Mouse (Mus musculus) hindbrain, embryonic 15.5 days (tissue): Measurements from ENCODE around the gene Kctd2. TPM values are rescaled to one million over a fixed set of nuclear protein-coding genes. Genes with fewer than 3 reads are reported as not detected.
A peak's percentile ranks its signal among the peaks of the same experiment; 100 is the strongest.

Experiments
- ATAC-seq: fragments of 200-750 bp; cut with Nextera tagmentation; 2 replicates; pipeline ENCODE4 v1.8.0; 2017; ENCODE audit warnings: low read depth, moderate number of reproducible peaks, moderate TSS enrichment; ENCODE audit not compliant: low FRiP score
- H3K27ac ChIP-seq: fragments of 300-500 bp; sonication (generic); replicated peaks from 2 replicates; pipeline ENCODE4 v1.5.1; 2015; ENCODE audit warnings: mild to moderate bottlenecking, inconsistent platforms
- H3K27me3 ChIP-seq: fragments of 300-500 bp; sonication (generic); 2 replicates; pipeline ENCODE4 v1.6.1; 2015; ENCODE audit warnings: control low read depth, inconsistent platforms
- H3K36me3 ChIP-seq: fragments of 300-500 bp; sonication (generic); 2 replicates; pipeline ENCODE4 v1.6.1; 2015; ENCODE audit warnings: control low read depth, inconsistent platforms
- H3K4me1 ChIP-seq: fragments of 300-500 bp; sonication (generic); replicated peaks from 2 replicates; pipeline ENCODE4 v1.6.1; 2015; ENCODE audit warnings: control low read depth, inconsistent platforms
- H3K4me2 ChIP-seq: fragments of 300-500 bp; sonication (generic); 2 replicates; pipeline ENCODE4 v1.6.1; 2015; ENCODE audit warnings: moderate library complexity, mild to moderate bottlenecking, inconsistent platforms
- H3K4me3 ChIP-seq: fragments of 300-500 bp; sonication (generic); 2 replicates; pipeline ENCODE4 v1.5.1; 2015; ENCODE audit warnings: mild to moderate bottlenecking, inconsistent platforms
- H3K9ac ChIP-seq: fragments of 300-500 bp; sonication (generic); 2 replicates; pipeline ENCODE4 v1.6.1; 2015; ENCODE audit warnings: inconsistent platforms
- H3K9me3 ChIP-seq: fragments of 300-500 bp; sonication (generic); 2 replicates; pipeline ENCODE4 v1.6.1; 2016; ENCODE audit warnings: control low read depth, inconsistent platforms
- WGBS: fragments of 180-500 bp; shearing (Covaris S2); methylation state at CpG from one replicate; pipeline ENCODE4 v1.1.7; 2015; 5-methylcytosine and 5-hydroxymethylcytosine counted together
- polyA plus RNA-seq: library from polyadenylated mRNA; unstranded; fragments of >200 nt; fragmentation: Nextera tagmentation; extraction: Ambion mirVana; gene quantifications from 2 replicates; pipeline ENCODE4 v1.2.1, GENCODE M21; 2015

Kctd2 gene
- polyA plus RNA-seq, result 23.6 and 26.2 TPM in 2 replicates

DNA sequence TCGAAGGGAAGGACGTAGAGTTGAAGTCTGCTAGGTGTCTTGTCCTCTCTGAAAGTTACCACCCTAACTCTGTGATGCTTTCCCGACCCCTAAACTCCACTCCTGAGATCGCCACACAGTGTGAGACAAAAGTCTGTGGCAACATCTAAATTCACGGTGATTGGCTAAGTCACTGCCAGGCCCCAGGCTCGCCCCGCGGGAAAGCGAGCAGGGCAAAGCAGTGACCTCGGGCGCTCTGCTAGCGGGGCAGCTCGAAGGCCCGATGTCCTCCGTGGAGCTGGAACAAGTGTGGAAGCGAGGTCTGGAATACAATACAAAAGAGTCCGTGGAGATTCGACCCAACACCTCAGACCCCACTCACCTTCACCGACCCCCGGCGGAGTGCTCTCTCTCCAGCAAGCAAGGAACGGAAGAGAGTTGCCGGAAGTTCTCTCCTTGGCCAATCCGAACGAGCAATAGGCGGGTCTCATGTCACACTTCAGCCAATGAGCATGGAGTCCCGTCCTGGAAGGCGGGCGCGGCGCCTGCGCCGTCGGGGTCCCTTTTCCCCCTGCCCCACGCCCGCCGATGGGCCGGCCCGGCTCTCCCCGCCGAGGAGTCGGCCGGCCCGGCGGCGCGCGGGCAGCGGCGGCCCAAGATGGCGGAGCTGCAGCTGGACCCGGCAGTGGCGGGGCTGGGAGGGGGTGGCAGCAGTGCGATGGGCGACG, at the start of gene Kctd2, which contains the start of gene Atp5h:
Gene Kctd2, plus strand, starts transcription at position 598 of the 707 bp plus-strand sequence.
Gene Atp5h, minus strand, starts transcription at position 432 of the 707 bp plus-strand sequence.
- Histone ChIP-seq H3K9ac (peak within 1 kb of the TSS; percentile 91), H3K4me2 (peak within 1 kb of the TSS; percentile 94), H3K4me1 (peaks cover 35% of the 10 kb centered on the region), H3K27ac (peak within 1 kb of the TSS; percentile 92), H3K36me3 (peaks cover 29% of the 10 kb centered on the region), H3K27me3 (no peaks in the 10 kb centered on the region), H3K4me3 (peak within 1 kb of the TSS; percentile 71), H3K9me3 (no peaks in the 10 kb centered on the region)
- under 1% methylated on average over 44 of the region's 56 CpGs for WGBS
- ATAC-seq, result peak; percentile 98

DNA sequence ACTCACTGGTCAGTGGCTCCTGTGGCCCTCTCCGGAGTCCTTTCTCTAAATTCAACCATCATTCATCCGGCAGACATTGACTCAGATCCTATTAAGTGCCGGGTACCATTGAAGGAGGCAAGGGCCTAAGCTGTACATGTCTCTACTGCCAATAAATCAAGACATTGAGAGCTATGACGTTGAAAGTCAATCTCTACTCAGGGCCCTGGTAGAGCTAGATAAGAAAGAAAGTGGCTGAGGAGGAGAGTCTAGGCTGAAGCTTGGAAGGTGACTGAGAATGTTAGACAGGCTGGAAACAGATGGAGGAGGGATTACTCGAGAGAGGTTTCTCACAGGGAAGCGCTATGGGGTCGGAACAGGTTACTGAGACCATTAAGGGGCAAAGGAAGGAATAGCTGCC, 49.6 kb upstream of the Kctd2 start:
- Histone ChIP-seq H3K36me3 (no peaks in the 10 kb centered on the region), H3K4me2 (no peak overlapping the region), H3K4me3 (no peak overlapping the region), H3K27me3 (peaks cover 4% of the 10 kb centered on the region; the same call in 1 of the 2 replicates), H3K27ac (no peak overlapping the region), H3K9me3 (no peaks in the 10 kb centered on the region), H3K4me1 (peaks cover 29% of the 10 kb centered on the region), H3K9ac (no peak overlapping the region)
- no peak for ATAC-seq
- 65% methylated on average over 7 of the region's 7 CpGs for WGBS

DNA sequence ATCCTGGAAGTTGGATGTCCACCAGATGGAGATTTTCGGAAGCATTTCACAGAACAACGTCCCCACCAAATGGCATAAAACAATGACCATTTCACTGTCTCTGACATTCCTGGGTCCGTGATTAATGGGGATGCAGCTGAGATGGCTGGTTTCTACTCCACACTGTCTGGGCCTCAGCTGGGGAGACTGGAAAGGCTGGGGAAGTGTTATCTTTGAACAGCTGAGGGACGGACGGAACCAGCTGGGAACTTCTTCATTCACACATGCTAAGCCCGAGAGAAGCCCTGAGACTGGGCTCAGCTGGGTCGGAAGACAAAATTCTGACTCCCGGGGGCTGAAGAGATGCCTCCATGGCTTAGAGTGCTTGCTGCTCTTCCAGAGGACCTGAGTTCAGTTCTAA, 48.6 kb upstream of the Kctd2 start:
- no peak for ATAC-seq
- WGBS, result 47% methylated on average over 8 of the region's 8 CpGs
- H3K4me2 ChIP-seq, result no peak overlapping the region

DNA sequence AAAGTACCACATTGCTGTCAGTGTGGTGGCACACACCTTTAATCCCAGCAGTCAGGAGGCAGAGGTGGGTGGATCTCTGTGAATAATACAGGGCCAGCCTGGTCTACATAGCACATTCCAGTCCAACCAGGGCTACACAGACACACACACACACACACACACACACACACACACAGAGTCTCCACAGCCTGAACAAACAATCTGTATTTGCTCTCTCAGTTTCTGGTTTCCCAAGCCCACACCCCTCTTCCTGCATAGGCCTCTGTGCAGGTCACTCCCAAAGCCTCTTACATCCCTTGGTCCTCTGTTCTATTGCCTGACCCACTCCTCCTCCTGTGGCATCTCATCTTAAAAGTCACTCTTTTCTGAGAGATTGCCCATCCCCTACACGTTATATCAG, 47.9 kb upstream of the Kctd2 start:
- 67% methylated on average over 1 of the region's 1 CpGs for WGBS
- peaks cover 4% of the 10 kb centered on the region; the same call in 1 of the 2 replicates for H3K27me3 ChIP-seq
- ATAC-seq, result no peak

More for the DNA sequence above, 48.6 kb upstream of the Kctd2 start:
- no peaks in the 10 kb centered on the region for H3K36me3 ChIP-seq
- no peak overlapping the region for H3K4me3 ChIP-seq
- no peaks in the 10 kb centered on the region for H3K9me3 ChIP-seq
- H3K4me1 ChIP-seq, result peaks cover 19% of the 10 kb centered on the region
- H3K9ac ChIP-seq, result no peak overlapping the region
- peaks cover 4% of the 10 kb centered on the region; the same call in 1 of the 2 replicates for H3K27me3 ChIP-seq
- H3K27ac ChIP-seq, result no peak overlapping the region

DNA sequence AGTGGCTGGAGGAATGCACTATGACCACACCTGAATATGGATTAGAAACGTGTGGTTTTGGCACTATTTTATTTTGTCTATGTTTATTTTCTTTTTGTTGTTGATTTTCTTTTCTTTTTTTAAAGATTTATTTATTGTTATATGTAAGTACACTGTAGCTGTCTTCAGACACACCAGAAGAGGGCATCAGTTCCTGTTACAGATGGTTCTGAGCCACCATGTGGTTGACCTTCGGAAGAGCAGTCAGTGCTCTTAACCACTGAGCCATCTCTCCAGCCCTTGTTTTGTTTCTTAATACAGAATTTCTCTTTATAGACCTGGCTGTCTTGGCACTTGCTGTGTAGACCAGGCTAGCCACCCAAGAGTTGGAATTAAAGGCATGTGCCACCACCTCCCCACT, 47.2 kb upstream of the Kctd2 start:
- no peak overlapping the region for H3K9ac ChIP-seq
- H3K27me3 ChIP-seq, result peaks cover 4% of the 10 kb centered on the region; the same call in 1 of the 2 replicates
- ATAC-seq, result no peak
- H3K9me3 ChIP-seq, result no peaks in the 10 kb centered on the region
- WGBS, result 55% methylated on average over 2 of the region's 2 CpGs
- peaks cover 16% of the 10 kb centered on the region for H3K4me1 ChIP-seq
- H3K4me2 ChIP-seq, result no peak overlapping the region
- H3K36me3 ChIP-seq, result no peaks in the 10 kb centered on the region
- H3K4me3 ChIP-seq, result no peak overlapping the region
- H3K27ac ChIP-seq, result no peak overlapping the region

More for the DNA sequence above, 47.9 kb upstream of the Kctd2 start:
- Histone ChIP-seq H3K27ac (no peak overlapping the region), H3K9ac (no peak overlapping the region), H3K36me3 (no peaks in the 10 kb centered on the region), H3K4me2 (no peak overlapping the region), H3K4me1 (peaks cover 16% of the 10 kb centered on the region), H3K9me3 (no peaks in the 10 kb centered on the region), H3K4me3 (no peak overlapping the region)

DNA sequence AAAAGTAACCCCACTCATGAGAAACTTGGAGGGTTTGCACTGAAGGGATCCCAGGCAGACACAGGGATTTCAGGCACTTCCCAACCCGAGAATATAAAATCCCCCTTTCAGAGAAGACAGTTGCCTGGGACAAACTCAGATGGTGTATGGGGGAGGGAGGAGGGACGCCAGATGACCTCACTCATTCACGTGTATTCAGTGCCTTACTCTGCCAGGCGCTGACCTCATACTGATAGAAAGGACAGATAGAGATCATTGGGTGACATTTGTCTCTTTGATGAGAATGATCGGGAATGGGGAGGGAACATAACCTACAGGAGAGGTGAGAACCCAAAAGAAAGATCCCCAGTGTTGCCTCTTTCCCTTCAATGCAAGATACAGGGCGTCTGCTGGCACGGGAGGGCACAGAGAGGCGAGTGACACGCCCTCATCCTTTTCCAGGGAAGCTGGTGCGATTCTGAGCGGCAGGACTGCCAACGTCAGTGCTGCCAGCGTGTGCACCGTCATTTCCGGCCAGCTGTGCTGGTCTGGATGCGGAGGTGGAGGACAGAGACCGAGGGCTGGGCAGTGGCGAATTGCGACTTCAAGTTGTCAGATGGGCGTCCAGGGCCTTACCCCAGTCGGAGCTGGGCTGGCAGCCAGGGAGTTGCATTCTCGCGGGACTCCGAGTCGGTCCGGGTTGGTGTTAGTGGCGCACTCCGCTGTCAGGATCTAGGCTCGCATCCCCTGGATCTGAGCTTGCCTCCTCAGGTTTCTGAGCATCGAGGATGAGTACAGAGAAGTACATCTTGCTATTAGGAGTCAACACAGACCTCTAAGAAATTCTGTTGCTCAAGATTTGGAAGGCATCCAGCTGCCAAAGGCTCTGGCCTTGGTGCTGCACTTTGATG, 45.9 kb upstream of the Kctd2 start:
- no peaks in the 10 kb centered on the region for H3K36me3 ChIP-seq
- WGBS, result under 1% methylated on average over 30 of the region's 30 CpGs
- H3K4me2 ChIP-seq, result peak overlapping the region; percentile 68
- H3K4me1 ChIP-seq, result peaks cover 16% of the 10 kb centered on the region
- peak overlapping the region; percentile 68 for H3K9ac ChIP-seq
- peak overlapping the region; percentile 80 for H3K27ac ChIP-seq
- ATAC-seq, result peak; percentile 90
- peaks cover 4% of the 10 kb centered on the region; the same call in 1 of the 2 replicates for H3K27me3 ChIP-seq
- H3K9me3 ChIP-seq, result no peaks in the 10 kb centered on the region
- H3K4me3 ChIP-seq, result peak overlapping the region; percentile 43

DNA sequence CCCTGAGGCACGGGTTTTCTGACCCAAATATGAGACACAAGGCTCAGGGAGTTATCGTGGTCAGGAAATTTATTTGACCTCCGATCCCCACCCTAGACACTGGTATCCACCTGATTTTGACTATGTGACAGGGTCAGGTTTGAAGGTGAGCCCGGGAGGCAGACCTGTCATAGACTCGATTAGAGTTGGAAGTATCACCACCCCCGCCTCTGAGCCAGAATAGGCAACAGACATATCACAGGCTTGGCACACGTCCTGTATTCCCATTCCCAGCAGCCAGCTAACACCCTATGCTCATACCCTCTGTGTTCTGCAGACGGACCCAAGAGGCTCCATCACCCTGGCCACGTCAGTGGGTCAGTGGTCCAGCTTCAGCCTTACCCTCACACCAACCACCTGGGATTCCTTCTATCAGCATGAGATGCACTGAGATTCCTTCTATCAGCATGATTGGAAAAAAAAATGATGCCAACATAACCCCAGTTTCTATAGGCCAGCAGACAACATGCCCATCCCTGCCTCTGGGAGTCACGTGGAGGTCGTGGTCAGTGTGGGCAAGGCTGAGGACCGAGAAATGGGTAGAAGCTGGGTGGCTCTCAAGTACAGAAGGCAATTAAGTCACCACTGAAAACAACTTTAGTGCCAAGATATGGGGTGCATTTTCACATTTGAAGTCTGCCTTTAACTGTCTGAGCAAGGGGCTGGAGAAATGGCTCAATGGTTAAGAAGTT, 45.1 kb upstream of the Kctd2 start:
- Histone ChIP-seq H3K4me1 (peaks cover 16% of the 10 kb centered on the region), H3K27me3 (peaks cover 4% of the 10 kb centered on the region; the same call in 1 of the 2 replicates), H3K9me3 (no peaks in the 10 kb centered on the region), H3K4me2 (peak overlapping the region; percentile 68), H3K27ac (peak overlapping the region; percentile 80), H3K4me3 (peak overlapping the region; percentile 43), H3K36me3 (no peaks in the 10 kb centered on the region), H3K9ac (peak overlapping the region; percentile 68; the same call in 1 of the 2 replicates)
- WGBS, result 67% methylated on average over 12 of the region's 12 CpGs
- ATAC-seq, result peak; percentile 16; the same call in 1 of the 2 replicates

DNA sequence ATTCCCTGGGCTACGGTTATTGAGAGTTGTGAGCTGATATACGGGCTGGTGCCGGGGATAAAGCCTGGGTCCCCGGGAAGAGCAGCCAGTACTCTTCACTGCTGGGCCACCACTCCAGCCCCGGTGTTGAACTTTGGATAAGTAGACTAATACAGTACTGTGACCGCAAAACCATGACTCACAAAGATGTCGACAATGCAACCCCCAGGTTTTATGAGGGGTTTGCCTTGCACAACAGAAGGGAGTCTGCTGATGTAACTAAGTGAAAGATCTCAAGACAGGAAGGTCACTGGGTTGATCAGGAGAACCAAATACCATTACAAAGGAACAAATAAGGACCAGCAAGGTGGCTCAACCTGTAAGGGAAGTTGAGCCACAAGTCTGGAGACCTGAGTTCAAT, 43.2 kb upstream of the Kctd2 start:
- WGBS, result 76% methylated on average over 7 of the region's 7 CpGs
- no peaks in the 10 kb centered on the region for H3K9me3 ChIP-seq
- no peak for ATAC-seq

DNA sequence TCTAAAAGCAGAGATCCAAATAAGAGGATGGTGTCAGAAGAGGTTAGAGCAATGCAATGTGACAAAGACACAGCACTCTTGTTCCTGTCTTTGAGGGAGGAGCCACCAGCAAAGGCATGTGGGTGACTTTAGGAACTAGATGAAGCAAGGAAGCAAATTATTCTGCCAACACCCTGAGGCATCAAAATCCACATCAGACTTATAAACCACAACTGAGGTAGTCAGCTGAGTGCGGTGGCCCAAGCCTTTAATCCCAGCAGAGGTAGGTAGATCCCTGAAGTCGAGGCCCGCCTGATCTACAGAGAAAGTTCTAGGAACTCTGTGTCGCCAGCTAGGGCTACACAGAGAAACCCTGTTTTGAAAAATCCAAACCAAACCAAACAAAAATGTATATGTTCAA, 42.7 kb upstream of the Kctd2 start:
- 94% methylated on average over 4 of the region's 4 CpGs for WGBS
- Histone ChIP-seq H3K9ac (no peak overlapping the region), H3K27me3 (peaks cover 4% of the 10 kb centered on the region; the same call in 1 of the 2 replicates), H3K9me3 (no peaks in the 10 kb centered on the region), H3K27ac (no peak overlapping the region), H3K4me3 (no peak overlapping the region), H3K36me3 (no peaks in the 10 kb centered on the region), H3K4me1 (peaks cover 20% of the 10 kb centered on the region), H3K4me2 (no peak overlapping the region)
- ATAC-seq, result no peak

More for the DNA sequence above, 43.2 kb upstream of the Kctd2 start:
- Histone ChIP-seq H3K4me2 (no peak overlapping the region), H3K36me3 (no peaks in the 10 kb centered on the region), H3K27me3 (peaks cover 4% of the 10 kb centered on the region; the same call in 1 of the 2 replicates), H3K4me3 (no peak overlapping the region), H3K4me1 (peaks cover 20% of the 10 kb centered on the region), H3K27ac (no peak overlapping the region), H3K9ac (no peak overlapping the region)

DNA sequence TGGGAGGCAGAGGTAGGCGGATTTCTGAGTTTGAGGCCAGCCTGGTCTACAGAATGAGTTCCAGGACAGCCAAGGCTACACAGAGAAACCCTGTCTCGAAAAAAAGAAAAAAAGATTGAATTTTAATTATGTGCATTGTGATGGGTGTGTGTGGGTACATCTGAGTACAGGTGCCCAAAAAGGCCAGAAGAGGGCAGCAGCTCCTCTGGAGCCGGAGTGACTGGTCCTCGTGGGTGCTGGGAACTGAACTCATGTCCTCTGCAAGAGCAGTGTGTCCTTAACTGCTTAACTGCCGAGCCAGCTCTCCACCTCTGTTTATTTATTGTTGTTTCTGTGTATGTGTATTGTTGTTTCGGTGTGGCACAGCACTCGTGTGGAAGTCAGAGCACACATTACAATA, 42.1 kb upstream of the Kctd2 start:
- WGBS, result 88% methylated on average over 7 of the region's 7 CpGs
- Histone ChIP-seq H3K4me3 (no peak overlapping the region), H3K9ac (no peak overlapping the region), H3K4me1 (peaks cover 25% of the 10 kb centered on the region), H3K27ac (no peak overlapping the region), H3K36me3 (no peaks in the 10 kb centered on the region), H3K27me3 (peaks cover 4% of the 10 kb centered on the region; the same call in 1 of the 2 replicates), H3K4me2 (no peak overlapping the region), H3K9me3 (no peaks in the 10 kb centered on the region)
- ATAC-seq, result no peak

DNA sequence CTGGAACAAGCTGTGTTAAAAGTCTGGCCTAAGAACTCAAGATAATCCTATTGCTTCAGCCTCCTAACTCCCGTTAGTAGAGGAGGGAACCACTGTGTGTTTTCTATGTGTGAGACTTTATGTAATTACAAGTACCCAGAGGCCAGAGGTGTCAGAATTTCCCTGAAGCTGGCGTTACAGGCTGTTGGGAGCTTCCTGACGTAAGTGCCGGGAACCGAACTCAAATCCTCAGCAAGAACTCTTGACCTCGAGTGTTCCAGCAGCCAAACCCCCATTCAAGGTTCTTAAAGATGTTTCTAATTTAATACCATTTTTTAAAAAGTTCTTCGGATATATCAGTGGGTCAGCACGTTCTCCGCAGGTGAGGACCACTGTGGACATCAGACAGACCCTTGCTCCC, 38.7 kb upstream of the Kctd2 start:
- H3K27ac ChIP-seq, result peak overlapping the region; percentile 96

More for the DNA sequence above, 38.7 kb upstream of the Kctd2 start:
- no peaks in the 10 kb centered on the region for H3K36me3 ChIP-seq
- WGBS, result 15% methylated on average over 9 of the region's 9 CpGs
- no peak for ATAC-seq
- H3K9me3 ChIP-seq, result no peaks in the 10 kb centered on the region
- H3K4me1 ChIP-seq, result peaks cover 40% of the 10 kb centered on the region
- H3K4me2 ChIP-seq, result peak overlapping the region; percentile 92
- H3K27me3 ChIP-seq, result no peaks in the 10 kb centered on the region
- peak overlapping the region; percentile 92 for H3K4me3 ChIP-seq
- H3K9ac ChIP-seq, result peak overlapping the region; percentile 99; the same call in 1 of the 2 replicates
